Mouse (Mus musculus) heart, adult 2 months (tissue): Measurements from ENCODE around the gene Ypel2.

Experiments used
- CTCF ChIP-seq: fragments of 200-600 bp; IDR thresholded peaks from 2 replicates; pipeline ENCODE4 v1.8.1; 2022; ENCODE audit warnings: antibody characterized with exemption, mild to moderate bottlenecking, moderate library complexity
- EP300 ChIP-seq: fragments of 200-500 bp; IDR thresholded peaks from 2 replicates; pipeline ENCODE4 v1.6.1; 2011; ENCODE audit warnings: low read depth, low read length, control low read depth; ENCODE audit not compliant: insufficient read depth

DNA sequence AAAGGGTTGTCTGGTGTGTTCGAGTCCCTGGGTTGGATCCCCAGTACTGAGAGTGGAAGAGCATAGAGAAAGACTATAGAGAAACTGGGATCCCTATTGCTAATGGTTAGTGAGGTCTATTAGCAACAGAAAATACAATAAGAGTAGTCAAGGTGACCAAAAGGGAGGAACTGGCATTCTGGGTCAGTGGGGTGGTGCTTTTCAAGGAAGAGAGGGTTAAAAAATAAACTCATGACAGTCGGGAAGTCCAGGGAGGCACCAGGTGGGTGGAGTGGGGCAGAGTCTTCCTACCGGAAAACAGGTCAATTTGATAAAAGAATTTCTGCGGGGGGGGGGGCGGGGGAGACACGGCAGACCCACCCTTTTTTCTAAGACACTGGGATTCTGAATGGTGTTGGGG lies 823 bp upstream of the Ypel2 start:
- TF ChIP-seq CTCF, result no peak
- TF ChIP-seq EP300, result no peak
